Mouse (Mus musculus): ENCODE measurements around the gene Gstt4. TPM values are rescaled to one million over a fixed set of nuclear protein-coding genes. Genes with fewer than 3 reads are reported as not detected.
"Not testable (repeated sequence)": the region's sequence is repeated elsewhere in the genome, so short reads cannot be mapped to it uniquely, and the experiment has no call there.

Gene Gstt4
- polyA plus RNA-seq, 1 experiment from 2014 or later: not detected

- H3K27me3 ChIP-seq: no peaks in the 10 kb centered on the region
- no peak for TF ChIP-seq CTCF (IDR thresholded peaks at IDR 0.05)
- in situ Hi-C loops (cut with MboI; ENCODE audit: low pct_unique_long_range_greater_than_20kb): loop anchor here (5.0 kb wide), 4 partner anchors 87 to 267 kb away; partner anchors contain the start of genes Ggt5 and Gm5134
- ChIA-PET CTCF (interaction anchor here (1.2 to 2.5 kb wide), 2 partner anchors 21 to 110 kb away, joined by 3 to 13 read pairs; no protein-coding TSS in a partner anchor), POLR2A (interaction anchor here (1.5 kb wide), 1 partner anchor 77 kb away, joined by 3 read pairs; no protein-coding TSS in a partner anchor)
- DNase-seq (ENCODE audit: low read depth, low spot score) (no peak), ATAC-seq (no peak)
Observed at GRCm38 (mm10) chr10:75854791-75855190, 32.4 kb upstream of the Gstt4 start.

GRCm38 (mm10) chr10:75854096-75854495 is 31.8 kb upstream of the Gstt4 start:
- no peak for DNase-seq (ENCODE audit: low read depth, low spot score)
- ChIA-PET POLR2A (interaction anchor here (1.5 kb wide), 1 partner anchor 78 kb away, joined by 3 read pairs; no protein-coding TSS in a partner anchor), CTCF (interaction anchor here (1.0 to 2.5 kb wide), 3 partner anchors 17 to 114 kb away, joined by 3 to 13 read pairs (median 3); partner anchors contain the start of gene Gstt2)
- ATAC-seq: no peak
- no peak for TF ChIP-seq CTCF (IDR thresholded peaks at IDR 0.05)
- in situ Hi-C loops (cut with MboI; ENCODE audit: low pct_unique_long_range_greater_than_20kb): no loop called here
- no peaks in the 10 kb centered on the region for H3K27me3 ChIP-seq

DNA sequence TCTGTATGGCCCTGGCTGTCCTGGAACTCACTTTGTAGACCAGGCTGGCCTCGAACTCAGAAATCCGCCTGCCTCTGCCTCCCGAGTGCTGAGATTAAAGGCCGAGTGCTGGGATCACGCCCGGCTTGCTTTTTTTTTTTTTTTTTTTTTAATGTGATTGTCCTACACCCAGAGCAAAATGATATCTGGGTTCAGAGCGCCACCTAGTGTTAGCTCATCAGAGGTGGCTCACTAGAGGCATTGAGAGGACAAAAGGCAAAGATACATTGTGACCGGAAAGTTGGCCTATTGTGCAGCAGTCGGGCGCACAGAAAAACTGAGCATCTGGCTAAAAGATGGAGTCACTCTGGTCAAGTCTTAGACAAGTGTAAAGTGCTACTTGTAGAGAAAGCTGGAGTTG is 31.1 kb upstream of the Gstt4 start:
- ChIA-PET CTCF (interaction anchor here (0.6 to 2.5 kb wide), 4 partner anchors 16 to 114 kb away, joined by 3 to 13 read pairs (median 3); partner anchors contain the start of gene Gstt2), POLR2A (interaction anchor here (0.7 kb wide), 1 partner anchor 467 kb away, joined by 7 read pairs; no protein-coding TSS in a partner anchor)
- ATAC-seq (no peak), DNase-seq (ENCODE audit: low read depth, low spot score) (no peak)
- in situ Hi-C loops (cut with MboI; ENCODE audit: low pct_unique_long_range_greater_than_20kb): no loop called here
- H3K27me3 ChIP-seq: no peaks in the 10 kb centered on the region
- TF ChIP-seq CTCF (IDR thresholded peaks at IDR 0.05): no peak

DNA sequence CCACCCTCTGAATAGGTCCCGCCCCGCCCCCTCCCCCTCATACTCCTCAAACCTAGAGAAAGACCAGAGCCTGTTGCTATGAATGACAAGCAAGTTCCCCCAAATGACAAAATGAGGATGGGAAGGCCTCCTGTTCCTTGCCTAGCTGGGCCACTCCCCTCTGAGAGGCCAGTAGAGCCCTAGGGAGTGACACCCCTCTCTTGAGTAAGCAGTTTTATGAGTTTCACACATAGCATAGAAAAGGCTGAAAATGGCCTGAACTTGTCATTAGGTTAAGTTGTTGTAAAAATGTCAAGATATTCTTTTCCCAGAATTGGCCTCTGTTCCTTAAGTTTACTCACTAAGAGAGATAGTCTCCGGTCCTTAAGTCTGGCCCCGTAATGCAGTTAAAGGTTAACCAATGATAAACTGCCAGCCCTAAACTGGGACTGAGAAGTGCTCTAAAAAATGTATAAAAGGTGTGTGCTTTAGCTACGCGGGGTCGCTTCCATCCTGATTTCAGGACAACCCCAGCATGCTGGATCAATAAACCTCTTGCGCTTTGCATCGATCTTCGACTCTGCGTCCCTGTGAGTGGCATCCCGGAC is 30.3 kb upstream of the Gstt4 start:
- no peak for TF ChIP-seq CTCF (IDR thresholded peaks at IDR 0.05)
- in situ Hi-C loops (cut with MboI; ENCODE audit: low pct_unique_long_range_greater_than_20kb): no loop called here
- DNase-seq (ENCODE audit: low read depth, low spot score): no peak
- ATAC-seq: no peak
- POLR2A ChIA-PET: interaction anchor here (0.5 to 0.7 kb wide), 2 partner anchors 13 to 467 kb away, joined by 3 to 7 read pairs; no protein-coding TSS in a partner anchor
- CTCF ChIA-PET: interaction anchor here (0.6 to 1.3 kb wide), 2 partner anchors 17 to 113 kb away, joined by 3 read pairs; no protein-coding TSS in a partner anchor
- no peaks in the 10 kb centered on the region for H3K27me3 ChIP-seq

DNA sequence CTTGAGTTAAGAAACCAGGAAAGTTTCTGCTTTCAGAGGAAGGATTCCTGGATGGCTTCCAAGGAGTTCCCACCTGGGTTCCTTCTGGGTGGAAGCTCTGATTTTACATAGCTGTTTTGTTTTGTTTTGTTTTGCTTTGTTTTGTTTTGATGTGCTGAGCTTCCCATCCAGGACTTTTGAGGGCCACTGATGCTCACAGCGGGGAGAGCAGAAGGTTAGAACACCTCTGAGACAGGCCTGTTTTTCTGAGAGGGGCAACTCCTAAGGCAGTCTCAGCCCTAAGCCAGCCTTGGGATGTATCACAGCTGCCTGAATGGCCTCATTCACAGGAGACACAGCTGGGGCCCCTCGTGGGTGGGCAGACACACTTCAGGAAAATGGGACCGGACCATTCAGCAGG is 29.3 kb upstream of the Gstt4 start:
- DNase-seq (ENCODE audit: low read depth, low spot score) (no peak), ATAC-seq (no peak)
- CTCF ChIA-PET: no interaction called here
- no peaks in the 10 kb centered on the region for H3K27me3 ChIP-seq
- in situ Hi-C loops (cut with MboI; ENCODE audit: low pct_unique_long_range_greater_than_20kb): no loop called here
- POLR2A ChIA-PET: interaction anchor here (0.6 kb wide), 1 partner anchor 144 kb away, joined by 3 read pairs; no protein-coding TSS in a partner anchor
- no peak for TF ChIP-seq CTCF (IDR thresholded peaks at IDR 0.05)

- DNase-seq (ENCODE audit: low read depth, low spot score) (no peak), ATAC-seq (no peak)
- TF ChIP-seq CTCF (IDR thresholded peaks at IDR 0.05): no peak
- POLR2A ChIA-PET: interaction anchor here (0.6 kb wide), 1 partner anchor 144 kb away, joined by 3 read pairs; no protein-coding TSS in a partner anchor
- in situ Hi-C loops (cut with MboI; ENCODE audit: low pct_unique_long_range_greater_than_20kb): no loop called here
- H3K27me3 ChIP-seq: no peaks in the 10 kb centered on the region
- CTCF ChIA-PET: no interaction called here
Observed at GRCm38 (mm10) chr10:75851076-75851475, 28.7 kb upstream of the Gstt4 start.

GRCm38 (mm10) chr10:75848382-75848781 is 26.0 kb upstream of the Gstt4 start:
- ChIA-PET POLR2A (interaction anchor here (0.6 kb wide), 1 partner anchor 124 kb away, joined by 3 read pairs; no protein-coding TSS in a partner anchor), CTCF (interaction anchor here (1.5 kb wide), 1 partner anchor 104 kb away, joined by 5 read pairs; no protein-coding TSS in a partner anchor)
- DNase-seq (ENCODE audit: low read depth, low spot score): no peak
- no peak for ATAC-seq
- no peak for TF ChIP-seq CTCF (IDR thresholded peaks at IDR 0.05)
- in situ Hi-C loops (cut with MboI; ENCODE audit: low pct_unique_long_range_greater_than_20kb): no loop called here
- no peaks in the 10 kb centered on the region for H3K27me3 ChIP-seq

- POLR2A ChIA-PET: no interaction called here
- ATAC-seq: no peak
- CTCF ChIA-PET: no interaction called here
- no peak for TF ChIP-seq CTCF (IDR thresholded peaks at IDR 0.05)
- in situ Hi-C loops (cut with MboI; ENCODE audit: low pct_unique_long_range_greater_than_20kb): no loop called here
- no peak for DNase-seq (ENCODE audit: low read depth, low spot score)
- H3K27me3 ChIP-seq: peaks cover 6% of the 10 kb centered on the region
Observed at GRCm38 (mm10) chr10:75845306-75845930, 23.1 kb upstream of the Gstt4 start.

DNA sequence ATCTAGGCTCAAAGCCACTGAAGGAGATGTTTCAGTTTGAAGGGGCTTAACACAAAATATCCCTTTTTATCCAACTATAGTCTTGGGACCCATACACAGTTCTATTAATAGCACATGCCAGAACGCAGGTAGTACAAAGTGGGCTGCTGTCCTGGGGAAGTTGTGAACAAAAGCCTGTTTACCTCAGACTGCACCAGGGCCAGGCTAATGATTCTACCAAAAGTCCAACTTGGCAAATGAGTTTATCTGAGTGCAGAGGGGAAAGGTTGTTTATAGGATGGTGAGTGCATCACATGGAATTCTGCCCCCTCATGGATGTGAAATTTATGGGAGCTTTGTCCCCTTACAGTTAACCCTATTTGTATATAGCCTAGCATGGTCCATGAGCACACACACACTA is 22.5 kb upstream of the Gstt4 start:
- DNase-seq (ENCODE audit: low read depth, low spot score): no peak

GRCm38 (mm10) chr10:75843898-75844297 is 21.6 kb upstream of the Gstt4 start:
- DNase-seq (ENCODE audit: low read depth, low spot score); CTCF ChIA-PET; in situ Hi-C loops (cut with MboI; ENCODE audit: low pct_unique_long_range_greater_than_20kb); POLR2A ChIA-PET; H3K27me3 ChIP-seq; ATAC-seq: not testable (repeated sequence)

More for the DNA sequence above, 22.5 kb upstream of the Gstt4 start:
- no peak for TF ChIP-seq CTCF (IDR thresholded peaks at IDR 0.05)
- POLR2A ChIA-PET: no interaction called here
- CTCF ChIA-PET: no interaction called here
- in situ Hi-C loops (cut with MboI; ENCODE audit: low pct_unique_long_range_greater_than_20kb): no loop called here
- ATAC-seq: no peak
- H3K27me3 ChIP-seq: peaks cover 6% of the 10 kb centered on the region

GRCm38 (mm10) chr10:75839092-75839491 is 16.7 kb upstream of the Gstt4 start:
- no peak for ATAC-seq
- peaks cover 6% of the 10 kb centered on the region for H3K27me3 ChIP-seq
- ChIA-PET CTCF (no interaction called here), POLR2A (no interaction called here)
- no peak for DNase-seq (ENCODE audit: low read depth, low spot score)
- TF ChIP-seq CTCF (IDR thresholded peaks at IDR 0.05): no peak
- in situ Hi-C loops (cut with MboI; ENCODE audit: low pct_unique_long_range_greater_than_20kb): no loop called here
